Mouse (Mus musculus) liver, embryonic 18 days (tissue): ENCODE measurements around the gene Rab11fip5. TPM values are rescaled to one million over a fixed set of nuclear protein-coding genes. Genes with fewer than 3 reads are reported as not detected.

Source experiments
- polyA plus RNA-seq: library from polyadenylated mRNA; depleted of rRNA; stranded (reverse); fragments of >200 nt; gene quantifications from 2 replicates; pipeline ENCODE4 v1.2.3, GENCODE M21; 2012; rRNA removed

Rab11fip5 gene
- polyA plus RNA-seq: 0.70 TPM in 2 replicates

GRCm38 (mm10) chr6:85373951-85374733, at the start of gene Rab11fip5:
TSS of gene Rab11fip5 (minus strand) at chr6:85374634.

DNA sequence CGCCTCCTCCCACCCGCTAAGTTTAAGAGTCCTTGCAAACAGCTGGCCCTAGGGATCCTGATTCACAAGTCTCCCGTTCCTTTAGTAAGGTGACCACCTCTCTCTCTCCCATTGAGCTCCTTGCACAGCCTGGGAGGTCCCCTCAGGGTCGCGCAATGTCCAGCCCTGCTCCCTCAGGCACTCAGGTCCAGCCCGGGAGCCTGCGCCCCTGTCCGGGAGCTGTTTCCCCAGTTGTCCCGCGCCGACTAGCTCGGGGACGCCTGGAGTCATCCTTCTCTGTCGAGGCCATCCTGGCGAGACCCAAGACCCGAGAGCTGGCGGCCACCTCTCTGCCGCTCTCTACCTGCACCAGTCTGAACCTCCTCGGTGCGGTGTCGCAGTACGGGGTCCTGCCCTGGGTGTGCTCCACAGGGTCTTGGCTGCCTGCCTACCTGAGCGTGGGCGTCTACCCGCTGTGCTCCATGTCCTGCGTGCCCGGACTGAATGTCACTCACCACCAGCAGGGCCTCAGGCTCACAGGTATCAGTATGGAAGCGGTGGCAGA, 49.5 kb upstream of the Rab11fip5 start, which contains the start of gene Noto:
TSS of gene Noto (plus strand) at position 51 of the 544 bp plus-strand sequence.

GRCm38 (mm10) chr6:85333000-85333669, 41.3 kb downstream of the Rab11fip5 start, which contains the start of gene Sfxn5:
TSS of gene Sfxn5 (minus strand) at chr6:85333422.

Other genes with a start within 250 kb of the Rab11fip5 start
- 15.4 and 17.1 TPM in 2 replicates for gene Spr, start 236.9 kb downstream of the Rab11fip5 start, polyA plus RNA-seq
- gene Emx1, start 187.2 kb downstream of the Rab11fip5 start, polyA plus RNA-seq: not detected in 2 replicates
- 2.0 TPM in 2 replicates for gene Sfxn5, start 41.2 kb downstream of the Rab11fip5 start, polyA plus RNA-seq
- not detected in 2 replicates for gene Noto, start 49.3 kb upstream of the Rab11fip5 start, polyA plus RNA-seq
- 13.8 and 15.2 TPM in 2 replicates for gene Smyd5, start 57.4 kb upstream of the Rab11fip5 start, polyA plus RNA-seq
- 109 and 115 TPM in 2 replicates for gene Cct7, start 76.9 kb upstream of the Rab11fip5 start, polyA plus RNA-seq
- 10.3 and 10.8 TPM in 2 replicates for gene Pradc1, start 77.3 kb upstream of the Rab11fip5 start, polyA plus RNA-seq
- under 0.01 and 0.01 TPM in 2 replicates for gene Fbxo41, start 128.4 kb upstream of the Rab11fip5 start, polyA plus RNA-seq
- not detected in 2 replicates for gene Egr4, start 139.0 kb upstream of the Rab11fip5 start, polyA plus RNA-seq
- 1.0 and 1.1 TPM in 2 replicates for gene Alms1, start 212.9 kb upstream of the Rab11fip5 start, polyA plus RNA-seq